Mouse (Mus musculus): ENCODE data around the gene Ccdc59.

GRCm38 (mm10) chr10:105834627-105835228 lies 6.1 kb upstream of the Ccdc59 start:
- TF ChIP-seq EP300 (IDR thresholded peaks at IDR 0.05; ENCODE audit: low read depth) (no peak), CTCF (IDR thresholded peaks at IDR 0.05; ENCODE audit: low read depth) (no peak; the same call in 1 of the 2 replicates)

Data from heart, postnatal 0 days (tissue).